Mouse (Mus musculus): ENCODE results near the gene Nfe2. TPM values are rescaled to one million over a fixed set of nuclear protein-coding genes. Genes with fewer than 3 reads are reported as not detected.
A peak's percentile ranks its signal among the peaks of the same experiment; 100 is the strongest.

Gene Nfe2
- polyA plus RNA-seq, 1 experiment = 0.28 TPM

DNA sequence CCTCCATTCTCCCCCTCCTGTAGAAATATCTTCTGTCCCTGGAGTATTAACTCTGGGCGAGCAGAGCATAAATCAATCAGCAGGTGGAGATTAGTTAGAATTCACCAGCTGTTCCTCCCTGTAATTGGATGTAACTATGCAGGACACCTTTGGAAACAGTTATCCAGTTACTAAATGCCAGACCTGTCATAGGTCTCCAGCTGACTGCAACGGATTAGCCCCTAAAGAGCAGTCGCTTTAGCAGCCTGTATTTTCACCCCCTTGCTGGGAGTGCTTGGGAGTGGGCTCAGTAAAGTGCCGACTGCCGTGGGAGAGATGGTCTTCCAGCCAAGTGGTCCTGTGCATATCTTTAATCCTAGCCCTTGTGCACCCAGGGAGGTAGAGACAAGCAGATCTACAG lies 31.4 kb upstream of the Nfe2 start:
- WGBS = 40% methylated on average over 5 of the region's 5 CpGs
- Histone ChIP-seq H3K4me3 (replicated peaks; ENCODE audit: insufficient read depth, low read depth, low read length) (no peak overlapping the region), H3K27ac (ENCODE audit: insufficient read depth, low read length) (no peak overlapping the region), H3K27me3 (ENCODE audit: control insufficient read depth, insufficient read depth, low read length) (no peaks in the 10 kb centered on the region), H3K4me1 (ENCODE audit: control insufficient read depth, insufficient read depth, low read length) (peaks cover 6% of the 10 kb centered on the region; the same call in 1 of the 2 replicates)
- TF ChIP-seq CTCF (IDR thresholded peaks at IDR 0.05; ENCODE audit: borderline replicate concordance, insufficient read depth, low read depth, low read length) (no peak), POLR2A (IDR thresholded peaks at IDR 0.05; ENCODE audit: borderline replicate concordance, insufficient read depth, low read length) (no peak)
- no peak for DNase-seq

DNA sequence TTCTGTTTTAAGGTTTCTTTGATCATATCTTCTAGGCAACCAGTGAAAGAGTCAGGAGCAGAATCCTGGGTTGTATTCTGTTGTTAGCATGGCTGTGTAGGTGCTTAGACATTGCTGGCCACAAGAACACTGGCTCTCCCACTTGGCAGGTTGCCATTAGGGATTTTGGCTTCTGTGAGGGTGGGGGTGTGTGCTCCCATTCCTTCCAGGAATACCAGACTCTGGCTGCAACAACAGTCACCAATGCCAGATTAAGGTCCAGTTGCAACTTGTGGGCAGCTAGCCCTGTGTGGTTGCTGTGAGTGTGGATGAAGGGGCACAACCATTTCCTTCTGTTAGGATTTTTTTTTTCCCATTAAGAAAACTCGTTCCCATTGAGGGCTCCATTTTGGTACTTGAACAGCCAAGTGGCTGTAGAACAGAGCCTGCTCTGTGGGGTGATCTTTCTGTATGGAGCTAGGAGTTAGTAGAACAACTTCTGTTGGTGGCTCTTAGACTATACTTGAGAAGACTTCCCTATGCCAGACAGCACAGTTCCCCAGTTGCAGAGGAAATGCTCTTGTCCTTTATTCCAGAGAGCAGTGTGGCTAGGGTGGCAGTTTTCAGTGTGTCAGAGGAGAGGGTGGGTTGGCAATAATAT lies 27.7 kb upstream of the Nfe2 start:
- peak; percentile 43 to 60 for DNase-seq
- Histone ChIP-seq H3K4me1 (ENCODE audit: control insufficient read depth, insufficient read depth, low read length) (peaks cover 6% of the 10 kb centered on the region; the same call in 1 of the 2 replicates), H3K27me3 (ENCODE audit: control insufficient read depth, insufficient read depth, low read length) (no peaks in the 10 kb centered on the region), H3K27ac (ENCODE audit: insufficient read depth, low read length) (no peak overlapping the region), H3K4me3 (replicated peaks; ENCODE audit: insufficient read depth, low read depth, low read length) (no peak overlapping the region)
- TF ChIP-seq CTCF (IDR thresholded peaks at IDR 0.05; ENCODE audit: borderline replicate concordance, insufficient read depth, low read depth, low read length) = no peak
- no peak for TF ChIP-seq POLR2A (IDR thresholded peaks at IDR 0.05; ENCODE audit: borderline replicate concordance, insufficient read depth, low read length)
- 7% methylated on average over 1 of the region's 1 CpGs for WGBS

DNA sequence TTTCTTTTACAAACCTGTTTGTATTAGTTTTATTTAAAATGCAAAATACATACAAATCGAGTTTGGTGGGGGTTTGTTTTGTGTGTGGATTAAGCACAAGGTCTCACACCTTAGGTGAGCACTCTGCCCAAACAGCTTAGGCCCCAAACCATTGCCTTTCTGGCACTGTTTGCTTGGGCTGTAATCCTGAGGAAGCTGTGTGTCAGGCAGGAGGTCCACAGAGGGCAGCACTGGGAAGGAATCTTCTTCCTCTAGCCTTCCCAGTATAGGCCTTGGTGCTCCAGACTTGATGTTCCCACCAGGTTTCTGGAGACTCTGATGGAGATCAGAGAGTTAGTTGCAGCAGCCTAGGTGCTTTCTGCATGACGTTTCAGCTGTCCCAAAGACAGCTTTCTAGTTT lies 26.4 kb upstream of the Nfe2 start:
- no peak for TF ChIP-seq POLR2A (IDR thresholded peaks at IDR 0.05; ENCODE audit: borderline replicate concordance, insufficient read depth, low read length)
- no peak for TF ChIP-seq CTCF (IDR thresholded peaks at IDR 0.05; ENCODE audit: borderline replicate concordance, insufficient read depth, low read depth, low read length)
- Histone ChIP-seq H3K27me3 (ENCODE audit: control insufficient read depth, insufficient read depth, low read length) (no peaks in the 10 kb centered on the region), H3K4me3 (replicated peaks; ENCODE audit: insufficient read depth, low read depth, low read length) (no peak overlapping the region), H3K4me1 (ENCODE audit: control insufficient read depth, insufficient read depth, low read length) (peaks cover 6% of the 10 kb centered on the region; the same call in 1 of the 2 replicates), H3K27ac (ENCODE audit: insufficient read depth, low read length) (no peak overlapping the region)
- no peak for DNase-seq
- 50% methylated on average over 2 of the region's 2 CpGs for WGBS

DNA sequence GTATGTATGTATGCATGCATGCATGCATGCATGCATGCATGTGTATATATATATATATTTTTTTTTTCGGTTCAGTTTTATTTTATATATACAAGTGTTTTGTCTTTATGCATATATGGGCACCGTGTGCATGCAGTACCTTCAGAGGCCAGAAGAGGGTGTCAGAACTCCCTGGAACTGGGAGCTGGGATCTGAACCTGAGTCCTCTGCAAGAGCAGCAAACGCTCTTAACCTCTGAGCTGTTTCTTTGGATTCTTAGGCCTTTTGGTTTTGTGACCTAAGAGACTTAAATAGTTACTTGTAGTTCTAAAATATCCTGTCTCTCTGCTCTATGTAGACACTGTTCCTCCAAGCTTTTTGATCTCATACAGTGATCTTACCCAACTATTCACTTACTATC lies 25.9 kb upstream of the Nfe2 start:
- Histone ChIP-seq H3K4me3 (replicated peaks; ENCODE audit: insufficient read depth, low read depth, low read length) (no peak overlapping the region), H3K27ac (ENCODE audit: insufficient read depth, low read length) (no peak overlapping the region), H3K27me3 (ENCODE audit: control insufficient read depth, insufficient read depth, low read length) (no peaks in the 10 kb centered on the region), H3K4me1 (ENCODE audit: control insufficient read depth, insufficient read depth, low read length) (peaks cover 6% of the 10 kb centered on the region; the same call in 1 of the 2 replicates)
- WGBS = 64% methylated on average over 3 of the region's 3 CpGs
- peak; percentile 52 for TF ChIP-seq CTCF (IDR thresholded peaks at IDR 0.05; ENCODE audit: borderline replicate concordance, insufficient read depth, low read depth, low read length)
- no peak for TF ChIP-seq POLR2A (IDR thresholded peaks at IDR 0.05; ENCODE audit: borderline replicate concordance, insufficient read depth, low read length)
- DNase-seq = peak in 1 of 2 experiments; percentile 40

DNA sequence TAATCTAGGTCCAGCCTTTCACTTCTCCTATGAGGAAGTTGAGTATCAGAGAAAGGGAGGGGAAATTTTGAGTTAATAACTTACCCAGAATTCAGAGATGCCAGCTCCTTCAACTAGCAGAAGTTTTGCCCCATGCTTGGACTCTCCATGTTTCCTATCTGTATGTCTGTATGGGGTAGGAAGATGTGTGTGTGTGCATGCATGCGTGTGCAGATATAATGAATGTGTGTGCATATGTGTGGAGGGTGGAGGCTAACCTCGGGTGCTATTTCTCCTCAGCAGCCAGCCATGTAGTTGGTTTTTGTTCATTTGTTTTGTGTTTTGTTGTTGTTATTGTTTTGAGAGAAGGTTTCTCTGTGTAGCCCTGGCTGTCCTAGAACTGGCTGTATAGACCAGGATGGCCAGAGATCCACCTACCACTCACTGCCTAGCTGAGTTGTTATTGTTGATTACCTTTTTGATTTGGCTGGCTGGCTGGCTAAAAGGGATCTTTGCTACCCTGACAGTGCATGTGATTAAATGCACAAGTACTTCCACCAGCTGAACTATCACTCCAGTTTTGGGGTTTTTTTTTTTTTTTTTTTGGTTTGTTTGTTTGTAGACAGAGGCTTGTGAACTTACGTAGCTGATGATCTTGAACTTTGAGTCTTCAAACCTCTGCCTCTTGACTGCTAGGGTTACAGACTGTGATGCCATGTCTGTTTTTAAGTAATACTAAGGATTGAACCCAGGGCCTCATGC lies 23.4 kb upstream of the Nfe2 start:
- H3K4me3 ChIP-seq (replicated peaks; ENCODE audit: insufficient read depth, low read depth, low read length) = no peak overlapping the region
- no peak for DNase-seq
- peaks cover 6% of the 10 kb centered on the region; the same call in 1 of the 2 replicates for H3K4me1 ChIP-seq (ENCODE audit: control insufficient read depth, insufficient read depth, low read length)
- H3K27me3 ChIP-seq (ENCODE audit: control insufficient read depth, insufficient read depth, low read length) = no peaks in the 10 kb centered on the region
- WGBS = 90% methylated on average over 3 of the region's 3 CpGs
- no peak overlapping the region for H3K27ac ChIP-seq (ENCODE audit: insufficient read depth, low read length)
- TF ChIP-seq POLR2A (IDR thresholded peaks at IDR 0.05; ENCODE audit: borderline replicate concordance, insufficient read depth, low read length) (no peak), CTCF (IDR thresholded peaks at IDR 0.05; ENCODE audit: borderline replicate concordance, insufficient read depth, low read depth, low read length) (no peak)

DNA sequence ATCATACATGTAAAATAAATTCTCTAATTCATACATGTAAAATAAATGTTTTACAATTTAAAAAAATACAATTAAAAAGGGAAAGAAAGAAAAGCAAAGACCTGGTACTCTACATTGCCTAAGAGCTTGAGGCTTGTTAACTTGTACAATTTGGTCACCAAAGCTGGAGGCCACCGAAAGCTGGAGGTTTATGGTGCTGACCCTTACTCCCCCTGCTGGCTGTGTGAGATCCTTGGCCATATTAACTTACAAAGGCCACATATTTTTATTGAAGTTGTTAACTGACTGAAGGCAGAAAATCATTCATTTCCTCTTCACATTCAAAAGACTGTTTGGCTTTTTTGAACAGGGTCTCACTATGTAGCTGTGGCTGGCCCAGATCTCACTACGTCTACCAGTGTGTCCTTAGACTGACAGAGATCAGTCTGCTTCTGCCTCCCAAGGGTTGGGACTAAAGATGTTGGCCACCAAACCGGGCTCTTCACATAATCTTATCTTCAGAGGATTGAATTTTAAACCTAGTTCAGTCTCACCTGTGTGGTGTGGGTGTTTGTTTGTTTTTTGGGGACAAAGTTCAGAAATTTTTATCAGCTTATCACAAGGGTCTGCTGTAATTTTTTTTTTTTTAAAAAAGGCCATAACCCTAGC lies 22.7 kb upstream of the Nfe2 start:
- H3K4me3 ChIP-seq (replicated peaks; ENCODE audit: insufficient read depth, low read depth, low read length) = no peak overlapping the region
- H3K27me3 ChIP-seq (ENCODE audit: control insufficient read depth, insufficient read depth, low read length) = no peaks in the 10 kb centered on the region
- peak; percentile 28; the same call in 1 of the 2 replicates for TF ChIP-seq CTCF (IDR thresholded peaks at IDR 0.05; ENCODE audit: borderline replicate concordance, insufficient read depth, low read depth, low read length)
- TF ChIP-seq POLR2A (IDR thresholded peaks at IDR 0.05; ENCODE audit: borderline replicate concordance, insufficient read depth, low read length) = no peak
- no peak for DNase-seq
- H3K4me1 ChIP-seq (ENCODE audit: control insufficient read depth, insufficient read depth, low read length) = peaks cover 6% of the 10 kb centered on the region; the same call in 1 of the 2 replicates
- no peak overlapping the region for H3K27ac ChIP-seq (ENCODE audit: insufficient read depth, low read length)
- WGBS = 63% methylated on average over 3 of the region's 3 CpGs

DNA sequence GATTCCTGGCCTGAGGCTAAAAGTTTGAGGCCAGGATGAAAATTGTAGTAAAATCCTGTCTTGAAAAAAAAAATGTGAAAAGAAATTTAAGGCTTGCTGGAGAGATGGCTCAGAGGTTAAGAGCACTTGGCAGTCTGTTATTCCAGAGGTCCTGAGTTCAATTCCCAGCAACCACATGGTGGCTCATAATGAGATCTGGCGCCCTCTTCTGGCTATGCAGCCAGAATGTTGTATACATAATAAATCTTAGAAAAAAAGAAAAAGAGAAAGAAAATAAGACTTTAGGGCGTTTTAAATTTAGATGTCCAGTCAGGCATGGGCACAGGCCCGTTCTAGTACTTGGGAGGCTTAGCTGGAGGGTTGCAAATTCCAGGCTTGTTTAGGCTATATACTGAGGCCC lies 21.5 kb upstream of the Nfe2 start:
- 66% methylated on average over 3 of the region's 3 CpGs for WGBS
- H3K4me1 ChIP-seq (ENCODE audit: control insufficient read depth, insufficient read depth, low read length) = no peaks in the 10 kb centered on the region
- TF ChIP-seq POLR2A (IDR thresholded peaks at IDR 0.05; ENCODE audit: borderline replicate concordance, insufficient read depth, low read length) (no peak), CTCF (IDR thresholded peaks at IDR 0.05; ENCODE audit: borderline replicate concordance, insufficient read depth, low read depth, low read length) (peak; percentile 19; the same call in 1 of the 2 replicates)
- no peak overlapping the region for H3K4me3 ChIP-seq (replicated peaks; ENCODE audit: insufficient read depth, low read depth, low read length)
- H3K27me3 ChIP-seq (ENCODE audit: control insufficient read depth, insufficient read depth, low read length) = no peaks in the 10 kb centered on the region
- no peak for DNase-seq
- H3K27ac ChIP-seq (ENCODE audit: insufficient read depth, low read length) = no peak overlapping the region
